Mouse (Mus musculus) hindbrain, embryonic 14.5 days (tissue): ENCODE measurements at regions not wholly inside any gene's neighbourhood (a gene's known extent, or its start where the extent isn't known, plus 50 kb on each side); places are given as distances from the start of the nearest gene placed in this dataset.
A peak's percentile ranks its signal among the peaks of the same experiment; 100 is the strongest.

Experiments
- ATAC-seq: fragments of 200-750 bp; cut with Nextera tagmentation; 2 replicates; pipeline ENCODE4 v1.8.0; 2017; ENCODE audit warnings: moderate number of reproducible peaks, mild to moderate bottlenecking, moderate TSS enrichment, moderate library complexity; ENCODE audit not compliant: low FRiP score
- DNase-seq: peaks from one replicate; pipeline ENCODE4 v3.0.0-alpha.2; 2015; ENCODE audit warnings: low spot score
- H3K27ac ChIP-seq: fragments of 300-500 bp; sonication (generic); 2 replicates; pipeline ENCODE4 v1.5.1; 2014; ENCODE audit warnings: mild to moderate bottlenecking, moderate library complexity
- H3K27me3 ChIP-seq: fragments of 300-500 bp; sonication (generic); 2 replicates; pipeline ENCODE4 v1.6.1; 2014; ENCODE audit warnings: mild to moderate bottlenecking, low read length, mixed read lengths; ENCODE audit not compliant: control insufficient read depth, insufficient read depth
- H3K36me3 ChIP-seq: fragments of 300-500 bp; sonication (generic); replicated peaks from 2 replicates; pipeline ENCODE4 v1.6.1; 2014; ENCODE audit not compliant: control insufficient read depth, insufficient read depth
- H3K4me1 ChIP-seq: fragments of 300-500 bp; sonication (generic); replicated peaks from 2 replicates; pipeline ENCODE4 v1.6.1; 2014; ENCODE audit warnings: antibody characterized with exemption, low read length, mixed read lengths; ENCODE audit not compliant: control insufficient read depth, insufficient read depth
- H3K4me2 ChIP-seq: fragments of 300-500 bp; sonication (generic); replicated peaks from 2 replicates; pipeline ENCODE4 v1.6.1; 2014; ENCODE audit warnings: mild to moderate bottlenecking, moderate library complexity
- H3K4me3 ChIP-seq: fragments of 300-500 bp; sonication (generic); replicated peaks from 2 replicates; pipeline ENCODE4 v1.5.1; 2014; ENCODE audit warnings: mild to moderate bottlenecking, low read length
- H3K9ac ChIP-seq: fragments of 300-500 bp; sonication (generic); 2 replicates; pipeline ENCODE4 v1.6.1; 2014
- H3K9me3 ChIP-seq: fragments of 300-500 bp; sonication (generic); 2 replicates; pipeline ENCODE4 v1.6.1; 2016; ENCODE audit warnings: low read length; ENCODE audit not compliant: control insufficient read depth
- WGBS: fragments of 180-500 bp; shearing (Covaris S2); extraction: QIAGEN DNeasy Blood & Tissue Kit; methylation state at CpG from one replicate; pipeline ENCODE4 v1.1.7; 2014; 5-methylcytosine and 5-hydroxymethylcytosine counted together

DNA sequence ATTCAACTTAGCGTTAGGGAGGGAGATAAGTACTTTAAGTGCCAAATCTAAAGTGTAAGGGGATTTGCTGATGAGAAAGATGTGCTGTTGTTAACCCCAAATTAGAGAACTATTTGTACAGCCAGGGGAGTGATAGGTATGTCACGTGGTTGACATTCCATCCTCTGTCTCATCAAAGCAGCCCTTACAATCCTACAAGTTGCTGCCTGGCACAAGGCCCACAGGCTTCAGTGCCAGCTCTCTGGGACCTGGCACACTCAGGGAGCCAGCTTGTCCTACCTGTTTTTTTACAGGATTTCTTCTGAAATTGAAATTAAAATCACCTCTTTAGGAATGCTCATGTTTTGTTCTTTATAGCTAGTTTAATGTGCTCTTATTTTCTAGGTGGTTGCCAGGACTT is 68.6 kb upstream of the Egln3 start:
- Histone ChIP-seq H3K4me3 (no peak overlapping the region), H3K4me1 (no peaks in the 10 kb centered on the region), H3K27ac (no peak overlapping the region), H3K4me2 (no peak overlapping the region), H3K27me3 (no peaks in the 10 kb centered on the region), H3K9me3 (no peaks in the 10 kb centered on the region), H3K9ac (no peak overlapping the region), H3K36me3 (no peaks in the 10 kb centered on the region)
- ATAC-seq (no peak), DNase-seq (no peak)
- WGBS: 66% methylated on average over 2 of the region's 2 CpGs

DNA sequence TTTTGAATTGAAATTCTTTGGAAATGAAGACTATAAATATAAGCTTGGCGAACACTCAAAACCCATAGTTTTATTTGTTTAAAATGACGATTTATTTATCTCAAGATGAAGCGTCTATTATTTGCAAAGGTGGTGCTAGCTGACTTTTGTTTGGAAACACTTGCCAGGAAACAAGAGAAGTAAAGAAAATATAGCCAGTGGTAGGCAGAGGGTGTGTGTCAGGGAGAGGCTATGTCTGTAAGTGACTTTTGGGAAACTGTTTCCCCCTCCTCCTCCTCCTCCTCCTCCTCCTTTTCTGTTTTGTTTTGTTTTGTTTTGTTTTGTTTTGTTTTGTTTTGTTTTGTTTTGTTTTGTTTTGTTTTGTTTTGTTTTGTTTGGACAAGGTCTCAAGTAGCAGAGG is 62.2 kb upstream of the Egln3 start:
- Histone ChIP-seq H3K4me3 (no peak overlapping the region), H3K36me3 (no peaks in the 10 kb centered on the region), H3K9ac (no peak overlapping the region), H3K27me3 (no peaks in the 10 kb centered on the region), H3K27ac (no peak overlapping the region), H3K4me1 (peaks cover 9% of the 10 kb centered on the region; the same call in 1 of the 2 replicates), H3K9me3 (no peaks in the 10 kb centered on the region), H3K4me2 (no peak overlapping the region)
- no peak for DNase-seq
- no peak for ATAC-seq
- WGBS: 91% methylated on average over 3 of the region's 3 CpGs

DNA sequence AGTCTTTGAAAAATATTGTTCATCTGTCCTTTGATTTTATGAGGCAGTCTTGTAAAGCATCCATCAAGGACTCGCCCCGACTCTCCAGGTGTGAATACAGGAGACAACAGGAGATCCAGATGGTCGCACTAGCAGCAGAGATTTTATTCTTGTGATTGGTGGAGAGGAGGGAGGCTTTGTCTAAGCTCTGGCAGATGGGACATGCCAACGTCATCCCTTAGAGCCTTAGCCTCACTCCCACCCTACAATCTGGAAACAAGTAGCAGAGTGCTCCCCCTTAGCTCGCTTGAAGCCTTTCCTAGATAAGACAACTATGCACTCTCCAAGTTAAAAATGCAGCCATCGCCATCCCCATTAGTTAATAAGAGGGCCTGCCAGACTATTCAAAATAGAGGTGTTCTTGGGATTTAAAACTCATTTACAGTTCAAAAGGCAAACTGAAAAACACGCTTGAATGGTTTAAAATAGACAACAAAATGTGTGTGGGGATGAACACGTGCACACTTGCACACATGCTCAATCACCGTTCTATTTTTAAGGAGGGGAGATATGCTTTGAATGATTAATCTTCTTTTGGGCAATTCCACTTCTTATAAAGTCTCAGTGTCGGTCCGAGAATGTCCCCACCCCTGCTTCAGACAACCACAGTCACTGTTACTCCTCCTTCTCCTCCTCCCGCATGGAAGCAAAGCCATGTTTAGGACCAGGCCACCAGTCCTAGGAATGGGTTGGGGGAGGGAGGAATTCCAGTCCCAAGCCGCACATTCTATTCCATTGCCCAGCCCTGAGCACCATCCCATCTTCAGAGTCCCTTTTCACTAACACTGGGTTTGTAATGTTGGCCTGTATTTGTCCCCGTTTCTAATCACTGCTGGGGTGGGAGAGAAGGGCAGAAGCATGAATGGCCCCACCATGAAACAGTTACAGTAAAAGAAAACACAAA is 61.5 kb upstream of the Egln3 start:
- H3K4me1 ChIP-seq: peaks cover 9% of the 10 kb centered on the region; the same call in 1 of the 2 replicates
- H3K4me2 ChIP-seq: no peak overlapping the region
- H3K27me3 ChIP-seq: no peaks in the 10 kb centered on the region
- H3K27ac ChIP-seq: no peak overlapping the region
- ATAC-seq (no peak), DNase-seq (no peak)
- H3K4me3 ChIP-seq: no peak overlapping the region
- H3K36me3 ChIP-seq: no peaks in the 10 kb centered on the region
- H3K9me3 ChIP-seq: no peaks in the 10 kb centered on the region
- H3K9ac ChIP-seq: no peak overlapping the region
- 62% methylated on average over 14 of the region's 14 CpGs for WGBS

DNA sequence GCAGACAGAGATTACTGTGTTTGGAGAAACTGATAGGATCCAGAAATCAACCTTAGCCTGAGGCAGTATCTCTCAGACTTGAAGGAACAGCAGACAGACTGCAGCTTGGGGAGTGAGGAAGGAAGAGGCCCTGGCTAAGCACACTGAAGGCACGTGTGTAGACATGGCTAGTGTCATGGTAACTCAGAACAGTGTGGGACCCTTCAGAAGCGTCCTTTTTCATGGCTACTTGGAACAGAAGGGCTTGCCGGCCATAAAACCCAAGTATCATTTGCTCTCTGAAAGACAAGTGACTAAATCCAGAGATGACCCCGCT is 60.7 kb upstream of the Egln3 start:
- H3K4me2 ChIP-seq: no peak overlapping the region
- no peak for ATAC-seq
- whole genome bisulfite sequencing: 74% methylated on average over 4 of the region's 4 CpGs
- DNase-seq: no peak
- H3K4me1 ChIP-seq: peaks cover 9% of the 10 kb centered on the region; the same call in 1 of the 2 replicates
- H3K4me3 ChIP-seq: no peak overlapping the region
- no peaks in the 10 kb centered on the region for H3K9me3 ChIP-seq
- no peaks in the 10 kb centered on the region for H3K36me3 ChIP-seq
- H3K27ac ChIP-seq: no peak overlapping the region
- H3K27me3 ChIP-seq: no peaks in the 10 kb centered on the region
- no peak overlapping the region for H3K9ac ChIP-seq

DNA sequence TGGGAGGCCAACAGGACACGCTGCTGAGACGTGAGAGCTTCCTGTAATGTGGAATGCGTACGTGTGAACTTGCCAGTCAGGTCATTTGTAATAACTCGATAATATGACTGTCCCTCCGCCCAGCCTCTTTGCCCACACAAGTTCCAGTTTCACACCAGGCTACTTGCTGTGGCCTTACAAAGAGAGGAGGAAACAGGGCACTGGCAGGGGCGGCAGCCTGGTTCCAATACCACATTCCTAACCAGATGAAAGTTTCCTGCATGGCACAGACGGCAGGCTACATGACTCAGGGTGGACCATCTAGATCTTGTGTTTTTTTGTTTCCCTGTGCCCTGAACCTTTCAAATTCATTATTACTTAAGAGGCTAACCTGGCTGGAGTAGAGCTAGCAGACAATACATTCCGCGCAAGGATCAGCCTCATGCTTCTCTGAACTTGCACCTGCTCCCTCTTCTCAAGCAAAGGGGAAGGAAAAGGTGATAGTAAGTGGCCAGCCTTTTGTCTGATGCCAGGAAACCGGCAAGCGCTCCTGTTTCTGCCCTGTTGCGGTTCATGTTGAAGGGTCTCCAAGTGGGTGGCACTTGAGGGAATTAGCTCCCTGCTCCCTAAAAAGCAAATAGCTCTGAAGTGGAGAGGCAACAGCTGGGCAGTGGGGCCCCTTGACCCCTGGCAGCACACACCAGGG is 60.2 kb upstream of the Egln3 start:
- Histone ChIP-seq H3K9me3 (no peaks in the 10 kb centered on the region), H3K27me3 (no peaks in the 10 kb centered on the region), H3K4me2 (no peak overlapping the region), H3K27ac (no peak overlapping the region), H3K4me3 (no peak overlapping the region), H3K4me1 (peaks cover 9% of the 10 kb centered on the region; the same call in 1 of the 2 replicates), H3K9ac (no peak overlapping the region), H3K36me3 (no peaks in the 10 kb centered on the region)
- DNase-seq (no peak), ATAC-seq (no peak)
- 67% methylated on average over 13 of the region's 13 CpGs for WGBS

DNA sequence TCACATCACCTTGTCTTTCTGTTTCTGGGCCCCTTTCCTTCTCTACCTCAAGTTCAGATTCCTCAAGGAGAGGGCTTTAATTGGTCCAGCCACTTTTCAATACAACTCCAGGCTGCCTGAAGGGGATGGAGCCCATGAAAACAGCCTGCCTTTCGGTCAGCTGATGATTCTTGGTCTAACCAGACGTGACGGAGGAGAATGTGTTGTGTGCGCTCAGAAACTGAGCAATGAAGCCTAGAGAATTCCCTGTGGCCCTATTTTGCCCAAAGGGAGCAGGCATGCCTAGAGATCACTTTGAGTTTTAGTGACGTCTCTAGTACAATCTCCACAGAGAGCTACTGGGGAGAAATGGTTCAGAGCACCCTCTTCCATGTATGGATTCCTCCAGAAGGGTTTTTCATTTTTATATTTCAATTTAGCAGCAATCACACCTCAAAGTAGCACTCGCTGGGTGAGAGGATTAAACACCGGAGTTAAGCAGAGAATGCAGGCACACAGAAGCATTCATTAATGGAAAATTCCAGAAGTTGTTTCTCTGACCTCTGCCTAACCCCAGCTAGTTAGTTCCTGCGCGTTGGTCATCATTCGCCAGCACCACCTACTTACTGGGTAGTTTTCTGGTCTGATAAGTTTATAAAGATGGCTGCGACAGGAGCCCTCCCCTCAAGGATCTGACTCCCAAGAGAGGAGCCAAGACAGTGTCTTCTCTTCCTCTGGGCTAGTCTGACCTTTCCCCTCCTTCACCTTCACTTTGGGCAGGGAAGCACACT is 58.8 kb upstream of the Egln3 start:
- Histone ChIP-seq H3K4me3 (no peak overlapping the region), H3K4me2 (no peak overlapping the region), H3K9me3 (no peaks in the 10 kb centered on the region), H3K4me1 (peaks cover 9% of the 10 kb centered on the region; the same call in 1 of the 2 replicates), H3K27ac (no peak overlapping the region), H3K27me3 (no peaks in the 10 kb centered on the region), H3K9ac (no peak overlapping the region), H3K36me3 (no peaks in the 10 kb centered on the region)
- no peak for ATAC-seq
- 84% methylated on average over 11 of the region's 11 CpGs for WGBS
- DNase-seq: no peak

DNA sequence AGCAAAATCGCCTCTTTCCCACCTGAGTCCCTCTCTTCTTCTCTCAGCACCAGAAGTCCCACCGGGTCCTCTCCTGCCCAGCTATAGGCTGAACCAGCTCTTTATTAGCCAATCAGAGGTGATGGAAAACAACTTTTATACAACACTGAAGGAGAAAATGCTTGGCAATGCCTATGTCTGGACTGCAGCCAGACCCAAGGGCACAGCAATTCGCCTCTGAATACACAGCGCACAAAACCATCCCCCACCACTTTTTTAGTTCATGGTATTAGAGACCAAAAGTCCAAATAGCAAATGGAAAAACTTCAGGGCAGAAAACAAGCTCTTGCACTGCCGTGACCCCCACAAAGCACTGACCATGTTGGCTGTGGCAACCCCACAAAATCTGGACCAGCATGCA is 57.8 kb upstream of the Egln3 start:
- ATAC-seq: no peak
- DNase-seq: peak; percentile 45
- 74% methylated on average over 5 of the region's 5 CpGs for WGBS
- H3K36me3 ChIP-seq: no peaks in the 10 kb centered on the region
- no peak overlapping the region for H3K27ac ChIP-seq
- H3K9ac ChIP-seq: no peak overlapping the region
- no peak overlapping the region for H3K4me2 ChIP-seq
- H3K27me3 ChIP-seq: no peaks in the 10 kb centered on the region
- H3K9me3 ChIP-seq: no peaks in the 10 kb centered on the region
- no peak overlapping the region for H3K4me3 ChIP-seq
- peaks cover 9% of the 10 kb centered on the region; the same call in 1 of the 2 replicates for H3K4me1 ChIP-seq

DNA sequence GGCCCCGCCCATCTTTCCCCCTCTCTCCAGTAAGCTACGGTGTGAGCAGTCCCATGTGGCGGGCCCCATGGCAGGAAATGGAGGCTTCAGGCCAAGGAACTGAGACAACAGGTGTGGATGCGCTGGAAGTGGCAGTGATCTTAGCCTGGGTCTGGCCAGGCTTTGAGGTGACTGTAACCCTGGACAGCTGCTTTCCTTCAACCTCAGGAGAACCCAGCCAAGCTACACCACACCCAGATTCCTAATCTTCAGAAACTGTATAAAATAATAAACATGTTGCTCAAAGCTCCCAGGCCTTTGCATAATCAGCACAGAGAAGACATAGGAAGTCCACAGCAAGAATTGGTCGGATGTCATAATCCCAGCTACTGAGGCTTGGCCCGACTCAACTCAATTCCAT is 56.8 kb upstream of the Egln3 start:
- no peak overlapping the region for H3K9ac ChIP-seq
- 78% methylated on average over 6 of the region's 6 CpGs for WGBS
- H3K4me1 ChIP-seq: peaks cover 9% of the 10 kb centered on the region; the same call in 1 of the 2 replicates
- no peak overlapping the region for H3K4me3 ChIP-seq
- no peaks in the 10 kb centered on the region for H3K36me3 ChIP-seq
- H3K27me3 ChIP-seq: no peaks in the 10 kb centered on the region
- no peak overlapping the region for H3K27ac ChIP-seq
- no peak overlapping the region for H3K4me2 ChIP-seq
- no peaks in the 10 kb centered on the region for H3K9me3 ChIP-seq
- ATAC-seq (no peak), DNase-seq (no peak)

DNA sequence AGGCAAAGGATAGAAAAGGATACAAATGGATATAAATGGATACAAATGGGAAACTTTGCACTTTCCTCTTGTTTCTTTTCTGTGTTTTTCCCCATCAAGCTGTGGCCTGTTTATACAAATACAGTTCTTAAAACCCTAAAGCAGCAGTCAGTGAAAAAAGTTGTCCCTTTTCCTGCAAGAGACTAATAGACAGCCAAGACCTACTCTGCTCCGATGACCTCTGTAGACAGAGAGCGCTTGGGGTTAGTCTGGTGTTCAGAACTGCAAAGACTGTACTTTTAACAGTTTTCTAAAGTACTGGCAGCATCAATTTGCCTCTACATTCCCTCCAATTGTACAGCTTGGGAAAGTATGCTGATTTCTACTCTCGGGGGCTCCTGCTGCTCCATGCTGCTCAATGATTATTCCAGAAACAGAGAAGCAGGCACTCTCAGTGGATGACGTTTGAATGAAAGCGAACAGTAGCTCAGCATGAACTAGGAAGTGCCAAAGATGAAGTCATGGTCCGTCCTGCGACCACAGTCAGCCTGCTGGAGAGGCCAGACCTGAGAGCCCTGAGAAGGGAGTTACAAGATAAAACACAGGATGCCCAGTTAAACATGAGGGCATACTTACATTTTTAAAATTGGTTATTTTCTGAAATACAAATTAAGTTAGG is 54.2 kb upstream of the Egln3 start:
- DNase-seq: peak; percentile 45
- Histone ChIP-seq H3K4me3 (no peak overlapping the region), H3K27ac (no peak overlapping the region), H3K27me3 (no peaks in the 10 kb centered on the region), H3K4me2 (no peak overlapping the region), H3K36me3 (no peaks in the 10 kb centered on the region), H3K9ac (no peak overlapping the region), H3K4me1 (no peaks in the 10 kb centered on the region), H3K9me3 (no peaks in the 10 kb centered on the region)
- WGBS: 49% methylated on average over 7 of the region's 7 CpGs
- ATAC-seq: no peak
